Comparison of ENCODE assay signal across 9 mouse cellular contexts in the genomic region with DNA sequence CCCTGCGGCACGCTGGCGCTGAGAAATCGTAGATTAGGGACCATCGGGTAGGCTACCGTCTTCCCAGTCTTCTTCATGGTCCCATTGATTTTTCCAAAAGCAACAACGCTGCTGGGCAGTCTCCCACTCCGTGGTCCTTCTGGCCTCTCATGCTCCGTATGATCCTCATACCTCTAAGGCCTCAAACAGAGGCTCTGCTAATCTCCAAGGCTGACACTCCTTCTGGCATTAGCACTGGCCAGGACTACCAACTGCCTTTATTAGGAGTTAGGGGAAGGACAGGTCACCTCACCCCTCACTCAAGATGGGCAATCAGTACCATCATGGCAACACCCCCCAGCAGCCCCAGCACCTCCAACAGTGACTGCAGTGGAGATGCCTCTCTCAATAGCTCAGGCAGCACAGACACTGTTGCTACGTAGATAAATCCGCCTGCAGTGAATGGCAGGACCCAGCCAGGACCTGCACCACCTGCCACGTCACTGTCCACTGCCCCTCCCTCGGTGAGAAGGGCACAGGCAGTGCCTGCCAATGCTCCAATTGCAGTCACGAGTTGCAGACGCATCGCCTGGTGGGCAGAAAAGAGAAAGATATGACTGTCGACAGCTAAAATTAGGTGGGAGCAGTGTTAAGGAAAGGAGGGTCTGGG. TPM values are rescaled to one million over a fixed set of nuclear protein-coding genes. Genes with fewer than 3 reads are reported as not detected.
DNase-seq lines count a peak whose midpoint lies in the region; ATAC-seq and TF ChIP-seq lines count a peak whose summit lies in the region.
"Had no signal": no experiment of that assay in that cellular context is flagged by ENCODE, and none has a peak within 500 bp of the region (broad histone marks: within the 10 kb centered on the region; RNA-seq: fewer than 3 reads in every experiment).

No protein-coding gene starts in this region.

- H3K4me1 ChIP-seq in cortical plate, adult 2 months (ENCODE audit: control insufficient read depth, insufficient read depth, low read length): peaks cover 16% of the 10 kb centered on the region
- peaks cover 86% of the 10 kb centered on the region for H3K4me1 ChIP-seq in heart, embryonic 10.5 days
- peaks cover 81% of the 10 kb centered on the region for H3K4me1 ChIP-seq in liver, embryonic 12.5 days

- WGBS in heart, embryonic 10.5 days: 75% methylated on average over 17 of the region's 17 CpGs
- 78% methylated on average over 17 of the region's 17 CpGs for WGBS in liver, embryonic 12.5 days (ENCODE audit: insufficient replicate concordance)

- 0 out of 2 replicates have a peak, but pooled peaks have one; percentile 10 for TF ChIP-seq POLR2A in cortical plate, adult 2 months (IDR thresholded peaks at IDR 0.05; ENCODE audit: extremely low read depth, insufficient read depth, low read length)

- H3K9me3 ChIP-seq in heart, embryonic 10.5 days: no peaks in the 10 kb centered on the region
- no peaks in the 10 kb centered on the region for H3K9me3 ChIP-seq in liver, embryonic 12.5 days (replicated peaks)

- no peak overlapping the region for H3K9ac ChIP-seq in liver, embryonic 12.5 days

- peak overlapping the region; percentile 99 for H3K4me2 ChIP-seq in liver, embryonic 12.5 days

- no peak overlapping the region for H3K27ac ChIP-seq in cortical plate, adult 2 months (ENCODE audit: insufficient read depth, low read length)
- peak overlapping the region; percentile 86; the same call in 1 of the 2 replicates for H3K27ac ChIP-seq in heart, embryonic 10.5 days
- H3K27ac ChIP-seq in liver, embryonic 12.5 days: peak overlapping the region; percentile 52

- H3K27me3 ChIP-seq in heart, embryonic 10.5 days (ENCODE audit: insufficient read depth, poor library complexity, severe bottlenecking): no peaks in the 10 kb centered on the region
- H3K27me3 ChIP-seq in liver, embryonic 12.5 days (replicated peaks): no peaks in the 10 kb centered on the region
- H3K27me3 ChIP-seq: Patski had no signal

- H3K36me3 ChIP-seq in heart, embryonic 10.5 days: peaks cover 27% of the 10 kb centered on the region
- H3K36me3 ChIP-seq in liver, embryonic 12.5 days: peaks cover 29% of the 10 kb centered on the region

- no peak for TF ChIP-seq CTCF in cortical plate, adult 2 months (IDR thresholded peaks at IDR 0.05; ENCODE audit: extremely low read depth, insufficient read depth, low read length)

- H3K4me3 ChIP-seq in cortical plate, adult 2 months (ENCODE audit: insufficient read depth, low read length): no peak overlapping the region; the same call in 1 of the 2 replicates
- peak overlapping the region; percentile 76 for H3K4me3 ChIP-seq in heart, embryonic 10.5 days
- peak overlapping the region; percentile 73; the same call in 1 of the 2 replicates for H3K4me3 ChIP-seq in liver, embryonic 12.5 days

- ATAC-seq in liver, embryonic 12.5 days: no peak
- ATAC-seq in granulocyte monocyte progenitor cell, adult 5-6 weeks (replicated peaks; ENCODE audit: poor library complexity, severe bottlenecking): no peak

- DNase-seq in kidney, adult 11 months: peak; percentile 26
- no peak for DNase-seq in kidney, postnatal 10 days
- DNase-seq in heart, embryonic 10.5 days (ENCODE audit: low spot score): peak; percentile 77
- DNase-seq in embryo, embryonic 10.5 days (ENCODE audit: low spot score): no peak
- DNase-seq in right cerebral cortex, postnatal 14 days: no peak

RNA-seq across cellular contexts. Expression of gene H2-Ke6, which starts 0.8 kb away (rescaled TPM):
- 59.6 and 61.7 TPM in 2 replicates for polyA plus RNA-seq in cortical plate, adult 2 months (2012; rRNA removed)
- 32.4 and 36.4 TPM in 2 replicates for polyA plus RNA-seq in heart, embryonic 10.5 days (2016; fragmentation: Nextera tagmentation; extraction: Ambion mirVana)
- polyA plus RNA-seq in liver, embryonic 12.5 days (2016; fragmentation: Nextera tagmentation; extraction: Ambion mirVana): 33.2 and 36.1 TPM in 2 replicates
- total RNA-seq in granulocyte monocyte progenitor cell, adult 5-6 weeks (2014; fragmentation: Nextera tagmentation): 35.4 and 67.3 TPM in 2 replicates
- 27.1 and 30.1 TPM in 2 replicates for total RNA-seq in granulocyte monocyte progenitor cell, adult 5-6 weeks (2017)

RNA-seq across cellular contexts. Expression of gene Slc39a7, which starts 2.9 kb away (rescaled TPM):
- polyA plus RNA-seq in cortical plate, adult 2 months (2012; rRNA removed): 92.7 and 103 TPM in 2 replicates
- 160 and 180 TPM in 2 replicates for polyA plus RNA-seq in heart, embryonic 10.5 days (2016; fragmentation: Nextera tagmentation; extraction: Ambion mirVana)
- polyA plus RNA-seq in liver, embryonic 12.5 days (2016; fragmentation: Nextera tagmentation; extraction: Ambion mirVana): 91.7 and 96.0 TPM in 2 replicates
- 41.0 and 56.8 TPM in 2 replicates for total RNA-seq in granulocyte monocyte progenitor cell, adult 5-6 weeks (2014; fragmentation: Nextera tagmentation)
- 99.8 and 103 TPM in 2 replicates for total RNA-seq in granulocyte monocyte progenitor cell, adult 5-6 weeks (2017)

RNA-seq across cellular contexts. Expression of gene Rxrb, which starts 3.0 kb away (rescaled TPM):
- polyA plus RNA-seq in cortical plate, adult 2 months (2012; rRNA removed): 78.5 and 81.5 TPM in 2 replicates
- 31.4 and 40.6 TPM in 2 replicates for polyA plus RNA-seq in heart, embryonic 10.5 days (2016; fragmentation: Nextera tagmentation; extraction: Ambion mirVana)
- 29.2 and 31.3 TPM in 2 replicates for polyA plus RNA-seq in liver, embryonic 12.5 days (2016; fragmentation: Nextera tagmentation; extraction: Ambion mirVana)
- 51.0 and 55.4 TPM in 2 replicates for total RNA-seq in granulocyte monocyte progenitor cell, adult 5-6 weeks (2014; fragmentation: Nextera tagmentation)
- total RNA-seq in granulocyte monocyte progenitor cell, adult 5-6 weeks (2017): 40.5 and 47.2 TPM in 2 replicates

RNA-seq across cellular contexts. Expression of gene Ring1, which starts 4.1 kb away (rescaled TPM):
- polyA plus RNA-seq in cortical plate, adult 2 months (2012; rRNA removed): 73.1 and 73.2 TPM in 2 replicates
- 14.4 and 15.8 TPM in 2 replicates for polyA plus RNA-seq in heart, embryonic 10.5 days (2016; fragmentation: Nextera tagmentation; extraction: Ambion mirVana)
- 10.6 and 10.7 TPM in 2 replicates for polyA plus RNA-seq in liver, embryonic 12.5 days (2016; fragmentation: Nextera tagmentation; extraction: Ambion mirVana)
- total RNA-seq in granulocyte monocyte progenitor cell, adult 5-6 weeks (2014; fragmentation: Nextera tagmentation): 14.5 and 19.8 TPM in 2 replicates
- 9.9 and 14.0 TPM in 2 replicates for total RNA-seq in granulocyte monocyte progenitor cell, adult 5-6 weeks (2017)

RNA-seq across cellular contexts. Expression of gene Col11a2, which starts 10.6 kb away (rescaled TPM):
- polyA plus RNA-seq in cortical plate, adult 2 months (2012; rRNA removed): 9.3 and 12.1 TPM in 2 replicates
- polyA plus RNA-seq in heart, embryonic 10.5 days (2016; fragmentation: Nextera tagmentation; extraction: Ambion mirVana): 0.38 and 1.0 TPM in 2 replicates
- polyA plus RNA-seq in liver, embryonic 12.5 days (2016; fragmentation: Nextera tagmentation; extraction: Ambion mirVana): 0.37 and 0.54 TPM in 2 replicates
- 2.1 and 3.4 TPM in 2 replicates for total RNA-seq in granulocyte monocyte progenitor cell, adult 5-6 weeks (2014; fragmentation: Nextera tagmentation)
- total RNA-seq in granulocyte monocyte progenitor cell, adult 5-6 weeks (2017): 1.2 and 3.4 TPM in 2 replicates

Comparison
In these comparisons a context has a peak if more than half of its experiments do, and no peak if none do; other contexts are left out.
1. DNase-seq: peak in kidney, adult 11 months (single experiment) and heart, embryonic 10.5 days (single experiment); none in kidney, postnatal 10 days (single experiment), embryo, embryonic 10.5 days (single experiment) and right cerebral cortex, postnatal 14 days (single experiment).